Mouse (Mus musculus) adrenal gland, adult 18-20 months (tissue): ENCODE data around the gene Oas1g. TPM values are rescaled to one million over a fixed set of nuclear protein-coding genes. Genes with fewer than 3 reads are reported as not detected.
"Not testable (repeated sequence)": the region's sequence is repeated elsewhere in the genome, so short reads cannot be mapped to it uniquely, and the experiment has no call there.

Experiments
- DNase-seq, 2 experiments: peaks; one replicate each; pipeline ENCODE4 v3.0.0; 2021 to 2022; ENCODE audit warnings: low spot score in 2 of 2
- total RNA-seq, 2 experiments: library from RNA; stranded (reverse); gene quantifications; 1 replicate in 1 of 2; 2 replicates in 1 of 2; pipeline ENCODE4 v1.2.3; 2021

The Oas1g gene
- total RNA-seq, 2 experiments from 2014 or later: 0.90 to 1.2 TPM

- DNase-seq: no peak
Measured at GRCm38 (mm10) chr5:120890991-120891390, 3.6 kb upstream of the Oas1g start.

- no peak for DNase-seq
Measured at GRCm38 (mm10) chr5:120890026-120890425, 2.6 kb upstream of the Oas1g start.

- DNase-seq: not testable (repeated sequence)
Measured at GRCm38 (mm10) chr5:120888294-120888815, 942 bp upstream of the Oas1g start.

- DNase-seq: no peak
Measured at GRCm38 (mm10) chr5:120887831-120888230, 418 bp upstream of the Oas1g start.

GRCm38 (mm10) chr5:120881681-120882080, 5.7 kb downstream of the Oas1g start:
- not testable (repeated sequence) for DNase-seq

GRCm38 (mm10) chr5:120878803-120879202, 8.6 kb downstream of the Oas1g start:
- not testable (repeated sequence) for DNase-seq

- DNase-seq: not testable (repeated sequence)
Measured at GRCm38 (mm10) chr5:120877407-120877806, 10.0 kb downstream of the Oas1g start.

GRCm38 (mm10) chr5:120876839-120877238, 10.6 kb downstream of the Oas1g start:
- DNase-seq: not testable (repeated sequence)

- no peak for DNase-seq
Measured at GRCm38 (mm10) chr5:120871469-120871868, 15.9 kb downstream of the Oas1g start.

GRCm38 (mm10) chr5:120870782-120871181, 16.6 kb downstream of the Oas1g start:
- no peak for DNase-seq

GRCm38 (mm10) chr5:120870081-120870480, 17.3 kb downstream of the Oas1g start:
- DNase-seq: no peak

- DNase-seq: no peak
Measured at GRCm38 (mm10) chr5:120869436-120870015, 17.9 kb downstream of the Oas1g start.

- DNase-seq: no peak
Measured at GRCm38 (mm10) chr5:120865336-120865860, 22.0 kb downstream of the Oas1g start.

GRCm38 (mm10) chr5:120861121-120861520, 26.3 kb downstream of the Oas1g start, which contains the start of gene Oas1h:
Oas1h (plus strand) TSS chr5:120861421.
- no peak for DNase-seq

GRCm38 (mm10) chr5:120859241-120859640, 28.2 kb downstream of the Oas1g start:
- no peak for DNase-seq

- peak; percentile 21 to 46 for DNase-seq
Measured at GRCm38 (mm10) chr5:120849601-120850136, 37.7 kb downstream of the Oas1g start.

GRCm38 (mm10) chr5:120847067-120847466, 40.3 kb downstream of the Oas1g start, which contains the start of gene Oas1f:
Oas1f (plus strand) TSS chr5:120847367.
- no peak for DNase-seq

- peak in 1 of 2 experiments; percentile 21 for DNase-seq
Measured at GRCm38 (mm10) chr5:120844713-120845112, 42.7 kb downstream of the Oas1g start.

- peak; percentile 42 to 54 for DNase-seq
Measured at GRCm38 (mm10) chr5:120836731-120837585, 50.5 kb downstream of the Oas1g start.

- DNase-seq: no peak
Measured at GRCm38 (mm10) chr5:120833335-120834280, 53.8 kb downstream of the Oas1g start.
